Mouse (Mus musculus): ENCODE measurements around the gene Dync1h1.
"Not testable (repeated sequence)": the region's sequence is repeated elsewhere in the genome, so short reads cannot be mapped to it uniquely, and the experiment has no call there.

Gene Dync1h1

GRCm38 (mm10) chr12:110667466-110668077, 66.3 kb downstream of the Dync1h1 start:
- ChIA-PET POLR2A (interaction anchor here in 3 of 4 experiments (0.8 to 1.5 kb wide), 6 partner anchors 9 to 148 kb away, joined by 3 to 8 read pairs (median 5); no protein-coding TSS in a partner anchor), CTCF (interaction anchor here in 1 of 4 experiments (0.6 kb wide), 1 partner anchor 291 kb away, joined by 3 read pairs; no protein-coding TSS in a partner anchor)

- CTCF ChIA-PET: interaction anchor here (0.5 to 6.3 kb wide), 80 partner anchors 8 to 1306 kb away, joined by 3 to 106 read pairs (median 4); partner anchors contain the start of genes Hsp90aa1 (in 4 of the 4), 1700001K19Rik (in 1 of the 4), Dync1h1 (in 1 of the 4) and Rcor1 (in 1 of the 4)
- POLR2A ChIA-PET: interaction anchor here (0.6 to 26.2 kb wide), 45 partner anchors 8 to 864 kb away, joined by 3 to 781 read pairs (median 4); partner anchors contain the start of genes Hsp90aa1 (in 3 of the 4), 1700001K19Rik (in 1 of the 4), Eif5 (in 1 of the 4) and Wdr20 (in 1 of the 4)
Measured at GRCm38 (mm10) chr12:110674243-110674642, 73.0 kb downstream of the Dync1h1 start.

- ChIA-PET POLR2A (interaction anchor here in 3 of 4 experiments (0.6 to 26.2 kb wide), 17 partner anchors 6 to 265 kb away, joined by 3 to 781 read pairs (median 4); partner anchors contain the start of gene Hsp90aa1 (in 2 of the 3)), CTCF (interaction anchor here in 3 of 4 experiments (0.6 to 3.7 kb wide), 8 partner anchors 10 to 264 kb away, joined by 3 to 15 read pairs (median 4); partner anchors contain the start of gene Hsp90aa1 (in 1 of the 3))
Measured at GRCm38 (mm10) chr12:110681191-110681590, 79.9 kb downstream of the Dync1h1 start.

- CTCF ChIA-PET: interaction anchor here in 1 of 4 experiments (0.6 to 3.7 kb wide), 3 partner anchors 11 to 45 kb away, joined by 5 to 15 read pairs (median 5); partner anchors contain the start of gene Hsp90aa1
- POLR2A ChIA-PET: interaction anchor here in 3 of 4 experiments (0.6 to 26.2 kb wide), 15 partner anchors 9 to 1675 kb away, joined by 3 to 781 read pairs (median 3); partner anchors contain the start of gene Hsp90aa1 (in 2 of the 3)
Measured at GRCm38 (mm10) chr12:110681878-110682277, 80.6 kb downstream of the Dync1h1 start.

GRCm38 (mm10) chr12:110682561-110683299, 81.5 kb downstream of the Dync1h1 start, which contains the start of gene 1700001K19Rik:
1700001K19Rik (minus strand) TSS chr12:110682619.
- POLR2A ChIA-PET: interaction anchor here in 3 of 4 experiments (0.6 to 26.2 kb wide), 12 partner anchors 8 to 1675 kb away, joined by 3 to 781 read pairs (median 4); partner anchors contain the start of gene Hsp90aa1 (in 2 of the 3)
- CTCF ChIA-PET: interaction anchor here in 3 of 4 experiments (0.6 to 1.3 kb wide), 3 partner anchors 9 to 562 kb away, joined by 3 to 15 read pairs (median 5); no protein-coding TSS in a partner anchor

- CTCF ChIA-PET: interaction anchor here in 3 of 4 experiments (0.6 to 1.9 kb wide), 4 partner anchors 9 to 563 kb away, joined by 3 to 15 read pairs (median 7); partner anchors contain the start of gene Hsp90aa1 (in 1 of the 3)
Measured at GRCm38 (mm10) chr12:110683580-110683979, 82.3 kb downstream of the Dync1h1 start.

GRCm38 (mm10) chr12:110687894-110688734, 86.9 kb downstream of the Dync1h1 start:
- CTCF ChIA-PET: interaction anchor here in 3 of 4 experiments (0.6 to 2.5 kb wide), 11 partner anchors 10 to 269 kb away, joined by 3 to 9 read pairs (median 4); partner anchors contain the start of gene Hsp90aa1 (in 2 of the 3)
- POLR2A ChIA-PET: interaction anchor here (0.5 to 26.2 kb wide), 68 partner anchors 8 to 1226 kb away, joined by 3 to 781 read pairs (median 4); partner anchors contain the start of genes Hsp90aa1 (in 4 of the 4) and Wdr20 (in 3 of the 4)

More at GRCm38 (mm10) chr12:110683580-110683979, 82.3 kb downstream of the Dync1h1 start:
- POLR2A ChIA-PET: interaction anchor here (0.7 to 26.2 kb wide), 9 partner anchors 9 to 264 kb away, joined by 3 to 781 read pairs (median 4); partner anchors contain the start of gene Hsp90aa1 (in 3 of the 4)

GRCm38 (mm10) chr12:110688921-110689320, 87.7 kb downstream of the Dync1h1 start:
- CTCF ChIA-PET: interaction anchor here in 3 of 4 experiments (0.6 to 2.5 kb wide), 9 partner anchors 13 to 290 kb away, joined by 3 to 9 read pairs (median 7); partner anchors contain the start of gene Hsp90aa1 (in 2 of the 3)
- POLR2A ChIA-PET: interaction anchor here (0.6 to 26.2 kb wide), 51 partner anchors 9 to 272 kb away, joined by 3 to 781 read pairs (median 5); partner anchors contain the start of genes Hsp90aa1 (in 4 of the 4) and Wdr20 (in 2 of the 4)

- CTCF ChIA-PET: interaction anchor here (0.5 to 2.5 kb wide), 7 partner anchors 11 to 271 kb away, joined by 3 to 9 read pairs (median 7); partner anchors contain the start of gene Hsp90aa1 (in 1 of the 4)
- POLR2A ChIA-PET: interaction anchor here (0.6 to 26.2 kb wide), 39 partner anchors 9 to 273 kb away, joined by 3 to 781 read pairs (median 4); partner anchors contain the start of genes Hsp90aa1 (in 4 of the 4) and Wdr20 (in 2 of the 4)
Measured at GRCm38 (mm10) chr12:110689919-110690643, 88.8 kb downstream of the Dync1h1 start.

GRCm38 (mm10) chr12:110693378-110693777, 92.1 kb downstream of the Dync1h1 start:
- CTCF ChIA-PET: not testable (repeated sequence)

GRCm38 (mm10) chr12:110695676-110696171, 94.5 kb downstream of the Dync1h1 start:
- POLR2A ChIA-PET: interaction anchor here in 3 of 4 experiments (0.7 to 26.2 kb wide), 15 partner anchors 8 to 842 kb away, joined by 3 to 781 read pairs (median 4); partner anchors contain the start of genes Hsp90aa1 (in 3 of the 3), 1700001K19Rik (in 1 of the 3) and Eif5 (in 1 of the 3)
- CTCF ChIA-PET: no interaction called here

More at GRCm38 (mm10) chr12:110693378-110693777, 92.1 kb downstream of the Dync1h1 start:
- POLR2A ChIA-PET: interaction anchor here in 3 of 4 experiments (1.2 to 26.2 kb wide), 8 partner anchors 10 to 102 kb away, joined by 4 to 781 read pairs (median 20); partner anchors contain the start of genes Hsp90aa1 (in 3 of the 3) and 1700001K19Rik (in 2 of the 3)

GRCm38 (mm10) chr12:110696173-110696974, 95.1 kb downstream of the Dync1h1 start:
- CTCF ChIA-PET: no interaction called here

GRCm38 (mm10) chr12:110696975-110697400, 95.7 kb downstream of the Dync1h1 start:
- ChIA-PET CTCF (no interaction called here), POLR2A (interaction anchor here (0.6 to 19.5 kb wide), 36 partner anchors 8 to 482 kb away, joined by 3 to 781 read pairs (median 6); partner anchors contain the start of genes 1700001K19Rik (in 2 of the 4), Wdr20 (in 1 of the 4) and Zfp839 (in 1 of the 4))

More at GRCm38 (mm10) chr12:110696173-110696974, 95.1 kb downstream of the Dync1h1 start:
- POLR2A ChIA-PET: interaction anchor here (0.6 to 19.5 kb wide), 28 partner anchors 7 to 483 kb away, joined by 3 to 781 read pairs (median 6); partner anchors contain the start of genes 1700001K19Rik (in 2 of the 4) and Zfp839 (in 1 of the 4)

GRCm38 (mm10) chr12:110697457-110697856, 96.2 kb downstream of the Dync1h1 start:
- POLR2A ChIA-PET: interaction anchor here (0.5 to 19.5 kb wide), 42 partner anchors 8 to 844 kb away, joined by 3 to 781 read pairs (median 5); partner anchors contain the start of genes 1700001K19Rik (in 2 of the 4), Wdr20 (in 2 of the 4) and Zfp839 (in 1 of the 4)
- CTCF ChIA-PET: no interaction called here

Measured in embryonic stem cell, embryonic (primary cell).